Mouse (Mus musculus): ENCODE measurements around the gene Ssu72. TPM values are rescaled to one million over a fixed set of nuclear protein-coding genes. Genes with fewer than 3 reads are reported as not detected.

The Ssu72 gene
- polyA plus RNA-seq, 1 experiment, result 92.4 TPM

DNA sequence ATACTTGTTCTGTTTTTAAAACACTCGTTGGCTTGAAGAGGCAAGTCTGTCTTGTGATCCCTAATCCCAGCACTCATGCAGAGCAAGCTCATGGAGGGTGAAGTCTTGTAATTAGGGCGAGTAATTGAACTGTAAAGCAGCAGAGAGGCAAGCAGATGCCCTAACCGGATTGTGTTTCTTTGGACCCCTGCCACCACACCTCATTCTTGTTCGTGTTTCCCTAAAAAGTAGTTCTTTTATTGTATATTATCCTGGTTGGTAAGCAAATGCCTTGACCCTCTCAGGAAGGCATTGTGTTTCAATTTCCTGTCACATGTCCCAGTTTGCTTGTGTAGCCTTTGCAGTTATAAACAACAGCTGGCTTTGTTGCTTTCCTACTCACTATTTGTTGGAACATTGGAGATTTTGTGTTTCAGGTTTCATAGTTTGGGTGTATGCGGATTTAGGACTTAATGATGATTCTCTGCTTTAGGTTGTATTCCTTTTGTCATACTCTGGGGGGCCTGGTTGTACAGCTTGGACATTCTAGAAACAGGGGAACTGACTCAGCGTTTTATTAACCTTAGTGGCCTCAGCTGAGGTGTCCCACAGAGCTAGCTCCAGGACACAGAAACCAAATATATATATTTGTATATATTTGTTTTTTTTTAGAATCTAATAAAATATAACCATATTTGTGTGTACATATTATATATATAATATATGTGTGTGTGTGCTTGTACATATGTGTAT lies 6.1 kb downstream of the Ssu72 start:
- Histone ChIP-seq H3K79me3 (ENCODE audit: low read depth) (peaks cover 86% of the 10 kb centered on the region), H3K36me3 (ENCODE audit: control insufficient read depth, insufficient read depth) (peaks cover 9% of the 10 kb centered on the region), H3ac (ENCODE audit: control insufficient read depth, insufficient read length, low read depth) (no peak overlapping the region), H3K27me3 (ENCODE audit: control insufficient read depth, insufficient read depth, insufficient read length) (no peaks in the 10 kb centered on the region), H3K4me3 (ENCODE audit: insufficient read depth, poor library complexity, severe bottlenecking) (no peak overlapping the region), H3K79me2 (ENCODE audit: control insufficient read depth, insufficient read depth) (peaks cover 96% of the 10 kb centered on the region)
- TF ChIP-seq MAX (IDR thresholded peaks at IDR 0.05), result no peak
- peak; percentile 53 for TF ChIP-seq USF1 (IDR thresholded peaks at IDR 0.05; ENCODE audit: low read depth)

DNA sequence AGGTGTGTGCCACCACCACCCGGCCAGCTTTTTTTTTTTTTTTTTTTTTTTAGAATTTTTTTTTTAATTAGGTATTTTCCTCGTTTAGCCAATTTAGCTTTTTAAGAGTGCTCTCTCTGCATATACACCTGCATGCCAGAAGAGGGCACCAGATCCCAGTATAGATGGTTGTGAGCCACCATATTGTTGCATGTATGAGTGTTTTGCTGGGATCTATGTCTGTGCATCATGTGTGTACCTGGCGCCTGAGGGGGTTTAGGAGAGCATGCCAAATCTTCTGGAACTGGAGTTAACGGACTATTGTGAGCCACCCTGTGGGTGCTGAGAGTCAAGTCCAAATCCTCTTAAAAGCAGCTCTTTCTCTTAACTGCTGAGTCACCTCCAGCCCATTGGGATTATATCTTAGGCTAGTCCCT lies 17.1 kb downstream of the Ssu72 start:
- TF ChIP-seq MAX (IDR thresholded peaks at IDR 0.05) (no peak), USF1 (IDR thresholded peaks at IDR 0.05; ENCODE audit: low read depth) (no peak), CTCF (IDR thresholded peaks at IDR 0.05; ENCODE audit: control insufficient read depth, insufficient read depth, insufficient read length) (no peak), FOSL1 (IDR thresholded peaks at IDR 0.05; ENCODE audit: insufficient read depth, low read length, poor library complexity, severe bottlenecking) (no peak), MYOD1 (IDR thresholded peaks at IDR 0.05; ENCODE audit: control insufficient read depth, insufficient read length, low read depth) (no peak), CEBPB (IDR thresholded peaks at IDR 0.05; ENCODE audit: low read depth) (no peak), MYOG (IDR thresholded peaks at IDR 0.05; ENCODE audit: control insufficient read depth, extremely low read depth, insufficient read length) (no peak)
- Histone ChIP-seq H3K79me2 (ENCODE audit: control insufficient read depth, insufficient read depth) (no peaks in the 10 kb centered on the region), H3K36me3 (ENCODE audit: control insufficient read depth, insufficient read depth) (peaks cover 64% of the 10 kb centered on the region), H3K4me3 (ENCODE audit: insufficient read depth, poor library complexity, severe bottlenecking) (no peak overlapping the region), H3ac (ENCODE audit: control insufficient read depth, insufficient read length, low read depth) (no peak overlapping the region), H3K27me3 (ENCODE audit: control insufficient read depth, insufficient read depth, insufficient read length) (no peaks in the 10 kb centered on the region), H3K79me3 (ENCODE audit: low read depth) (no peaks in the 10 kb centered on the region)

DNA sequence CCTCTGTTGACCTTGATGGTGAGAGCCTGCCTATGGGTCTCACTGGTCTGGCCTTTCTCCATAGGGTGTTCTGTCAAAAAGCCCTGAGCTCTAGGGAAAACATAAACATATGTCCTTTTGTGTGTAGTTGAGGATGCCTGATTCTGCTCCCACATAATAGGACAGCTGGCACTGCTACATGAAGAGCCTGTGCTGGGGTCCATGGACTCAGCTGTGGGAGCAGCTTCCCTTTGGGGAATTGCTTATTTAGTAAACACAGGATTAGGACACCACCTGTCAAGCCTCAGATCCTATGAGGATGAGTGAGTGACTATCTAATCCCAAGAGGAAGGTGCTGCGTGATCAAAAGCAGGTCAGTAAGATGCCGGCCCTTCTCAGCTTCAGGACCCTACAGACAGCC lies 23.4 kb downstream of the Ssu72 start:
- TF ChIP-seq USF1 (IDR thresholded peaks at IDR 0.05; ENCODE audit: low read depth) (no peak), CEBPB (IDR thresholded peaks at IDR 0.05; ENCODE audit: low read depth) (no peak), FOSL1 (IDR thresholded peaks at IDR 0.05; ENCODE audit: insufficient read depth, low read length, poor library complexity, severe bottlenecking) (no peak), MAX (IDR thresholded peaks at IDR 0.05) (no peak), CTCF (IDR thresholded peaks at IDR 0.05; ENCODE audit: control insufficient read depth, insufficient read depth, insufficient read length) (no peak)
- Histone ChIP-seq H3K36me3 (ENCODE audit: control insufficient read depth, insufficient read depth) (peaks cover 65% of the 10 kb centered on the region), H3K27me3 (ENCODE audit: control insufficient read depth, insufficient read depth, insufficient read length) (no peaks in the 10 kb centered on the region), H3K4me3 (ENCODE audit: insufficient read depth, poor library complexity, severe bottlenecking) (no peak overlapping the region), H3K79me2 (ENCODE audit: control insufficient read depth, insufficient read depth) (no peaks in the 10 kb centered on the region), H3ac (ENCODE audit: control insufficient read depth, insufficient read length, low read depth) (no peak overlapping the region), H3K79me3 (ENCODE audit: low read depth) (no peaks in the 10 kb centered on the region)

DNA sequence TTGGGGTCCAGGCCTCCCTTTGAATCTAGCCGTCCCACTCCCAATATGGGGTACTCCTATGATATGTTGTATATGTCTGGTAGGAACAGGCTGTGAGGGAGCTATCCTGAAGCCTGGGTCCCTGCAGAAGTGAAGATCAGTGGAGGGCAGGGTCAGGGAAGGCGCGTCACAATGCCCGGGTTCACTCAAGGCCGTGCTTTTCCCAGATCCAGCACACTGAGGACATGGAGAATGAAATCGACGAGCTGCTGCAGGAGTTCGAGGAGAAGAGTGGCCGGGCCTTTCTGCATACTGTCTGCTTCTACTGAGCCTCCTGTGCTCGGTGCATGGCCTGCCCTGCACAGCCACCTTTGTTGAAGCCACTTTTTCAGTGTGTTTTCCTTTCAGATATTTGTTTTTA lies 28.7 kb downstream of the Ssu72 start:
- no peaks in the 10 kb centered on the region for H3K79me3 ChIP-seq (ENCODE audit: low read depth)
- no peak overlapping the region for H3K4me3 ChIP-seq (ENCODE audit: insufficient read depth, poor library complexity, severe bottlenecking)
- TF ChIP-seq FOSL1 (IDR thresholded peaks at IDR 0.05; ENCODE audit: insufficient read depth, low read length, poor library complexity, severe bottlenecking), result no peak
- TF ChIP-seq MYOD1 (IDR thresholded peaks at IDR 0.05; ENCODE audit: control insufficient read depth, insufficient read length, low read depth), result no peak
- TF ChIP-seq MAX (IDR thresholded peaks at IDR 0.05), result no peak
- TF ChIP-seq CEBPB (IDR thresholded peaks at IDR 0.05; ENCODE audit: low read depth), result no peak
- no peak for TF ChIP-seq CTCF (IDR thresholded peaks at IDR 0.05; ENCODE audit: control insufficient read depth, insufficient read depth, insufficient read length)
- TF ChIP-seq USF1 (IDR thresholded peaks at IDR 0.05; ENCODE audit: low read depth), result no peak
- TF ChIP-seq MYOG (IDR thresholded peaks at IDR 0.05; ENCODE audit: control insufficient read depth, extremely low read depth, insufficient read length), result no peak
- peaks cover 7% of the 10 kb centered on the region for H3K79me2 ChIP-seq (ENCODE audit: control insufficient read depth, insufficient read depth)
- no peaks in the 10 kb centered on the region for H3K27me3 ChIP-seq (ENCODE audit: control insufficient read depth, insufficient read depth, insufficient read length)
- H3ac ChIP-seq (ENCODE audit: control insufficient read depth, insufficient read length, low read depth), result peak overlapping the region; percentile 24
- peaks cover 40% of the 10 kb centered on the region for H3K36me3 ChIP-seq (ENCODE audit: control insufficient read depth, insufficient read depth)

- H3K79me3 ChIP-seq (ENCODE audit: low read depth), result no peaks in the 10 kb centered on the region
- peak within 1 kb of the TSS; percentile 45 for H3K4me3 ChIP-seq (ENCODE audit: insufficient read depth, poor library complexity, severe bottlenecking)
- peaks cover 7% of the 10 kb centered on the region for H3K79me2 ChIP-seq (ENCODE audit: control insufficient read depth, insufficient read depth)
- no peak for TF ChIP-seq MYOD1 (IDR thresholded peaks at IDR 0.05; ENCODE audit: control insufficient read depth, insufficient read length, low read depth)
- TF ChIP-seq FOSL1 (IDR thresholded peaks at IDR 0.05; ENCODE audit: insufficient read depth, low read length, poor library complexity, severe bottlenecking), result no peak
- no peak for TF ChIP-seq MYOG (IDR thresholded peaks at IDR 0.05; ENCODE audit: control insufficient read depth, extremely low read depth, insufficient read length)
- no peak for TF ChIP-seq CTCF (IDR thresholded peaks at IDR 0.05; ENCODE audit: control insufficient read depth, insufficient read depth, insufficient read length)
- TF ChIP-seq USF1 (IDR thresholded peaks at IDR 0.05; ENCODE audit: low read depth), result no peak
- no peak for TF ChIP-seq MAX (IDR thresholded peaks at IDR 0.05)
- no peak for TF ChIP-seq CEBPB (IDR thresholded peaks at IDR 0.05; ENCODE audit: low read depth)
- peaks cover 37% of the 10 kb centered on the region for H3K36me3 ChIP-seq (ENCODE audit: control insufficient read depth, insufficient read depth)
- H3K27me3 ChIP-seq (ENCODE audit: control insufficient read depth, insufficient read depth, insufficient read length), result no peaks in the 10 kb centered on the region
- peak within 1 kb of the TSS; percentile 90 for H3ac ChIP-seq (ENCODE audit: control insufficient read depth, insufficient read length, low read depth)
These were observed 29.8 kb downstream of the Ssu72 start, which contains the start of gene Tmem240 for GRCm38 (mm10) chr4:155734350-155734941. Gene Tmem240, plus strand, starts transcription at chr4:155734800.
